Mouse (Mus musculus) kidney, embryonic 15.5 days (tissue): ENCODE data around the gene Sergef. TPM values are rescaled to one million over a fixed set of nuclear protein-coding genes. Genes with fewer than 3 reads are reported as not detected.
"Not testable (repeated sequence)": the region's sequence is repeated elsewhere in the genome, so short reads cannot be mapped to it uniquely, and the experiment has no call there.

Experiments used
- ATAC-seq: fragments of 200-750 bp; cut with Nextera tagmentation; replicated peaks from 2 replicates; pipeline ENCODE4 v1.8.0; 2017; ENCODE audit warnings: moderate TSS enrichment; ENCODE audit not compliant: low FRiP score
- H3K27ac ChIP-seq: fragments of 300-500 bp; sonication (generic); 2 replicates; pipeline ENCODE4 v1.5.1; 2015; ENCODE audit warnings: mild to moderate bottlenecking, inconsistent platforms
- H3K27me3 ChIP-seq: fragments of 300-500 bp; sonication (generic); 2 replicates; pipeline ENCODE4 v1.6.1; 2015; ENCODE audit warnings: inconsistent platforms
- H3K36me3 ChIP-seq: fragments of 300-500 bp; sonication (generic); 2 replicates; pipeline ENCODE4 v1.6.1; 2015; ENCODE audit warnings: inconsistent platforms
- H3K4me1 ChIP-seq: fragments of 300-500 bp; sonication (generic); 2 replicates; pipeline ENCODE4 v1.6.1; 2015; ENCODE audit warnings: inconsistent platforms
- H3K4me2 ChIP-seq: fragments of 300-500 bp; sonication (generic); 2 replicates; pipeline ENCODE4 v1.6.1; 2015; ENCODE audit warnings: moderate library complexity, mild to moderate bottlenecking, inconsistent platforms
- H3K4me3 ChIP-seq: fragments of 300-500 bp; sonication (generic); replicated peaks from 2 replicates; pipeline ENCODE4 v1.5.1; 2015; ENCODE audit warnings: mild to moderate bottlenecking, inconsistent platforms
- H3K9ac ChIP-seq: fragments of 300-500 bp; sonication (generic); 2 replicates; pipeline ENCODE4 v1.6.1; 2015; ENCODE audit warnings: mild to moderate bottlenecking, inconsistent platforms
- H3K9me3 ChIP-seq: fragments of 300-500 bp; sonication (generic); replicated peaks from 2 replicates; pipeline ENCODE4 v1.6.1; 2016; ENCODE audit warnings: inconsistent platforms
- WGBS: fragments of 180-500 bp; shearing (Covaris S2); methylation state at CpG from one replicate; pipeline ENCODE4 v1.1.7; 2015; ENCODE audit warnings: mixed read lengths; 5-methylcytosine and 5-hydroxymethylcytosine counted together
- polyA plus RNA-seq: library from polyadenylated mRNA; unstranded; fragments of >200 nt; fragmentation: Nextera tagmentation; extraction: Ambion mirVana; gene quantifications from 2 replicates; pipeline ENCODE4 v1.2.1, GENCODE M21; 2015

Sergef gene
- polyA plus RNA-seq, 1 experiment from 2014 or later: 13.9 TPM

- H3K4me2 ChIP-seq: no peak overlapping the region
- 90% methylated on average over 7 of the region's 7 CpGs for WGBS
- H3K4me3 ChIP-seq: no peak overlapping the region
- H3K27ac ChIP-seq: no peak overlapping the region
- H3K9me3 ChIP-seq: no peaks in the 10 kb centered on the region
- H3K4me1 ChIP-seq: no peaks in the 10 kb centered on the region
- ATAC-seq: no peak
- H3K36me3 ChIP-seq: no peaks in the 10 kb centered on the region
- H3K9ac ChIP-seq: no peak overlapping the region
- no peaks in the 10 kb centered on the region for H3K27me3 ChIP-seq
These were observed 48.1 kb downstream of the Sergef start for GRCm38 (mm10) chr7:46591546-46591945.

GRCm38 (mm10) chr7:46589181-46589580 lies 50.4 kb downstream of the Sergef start:
- Histone ChIP-seq H3K4me2 (no peak overlapping the region), H3K27ac (no peak overlapping the region), H3K9ac (no peak overlapping the region), H3K27me3 (no peaks in the 10 kb centered on the region), H3K9me3 (no peaks in the 10 kb centered on the region), H3K4me3 (no peak overlapping the region), H3K36me3 (no peaks in the 10 kb centered on the region), H3K4me1 (no peaks in the 10 kb centered on the region)
- ATAC-seq: no peak
- WGBS: 71% methylated on average over 12 of the region's 12 CpGs

DNA sequence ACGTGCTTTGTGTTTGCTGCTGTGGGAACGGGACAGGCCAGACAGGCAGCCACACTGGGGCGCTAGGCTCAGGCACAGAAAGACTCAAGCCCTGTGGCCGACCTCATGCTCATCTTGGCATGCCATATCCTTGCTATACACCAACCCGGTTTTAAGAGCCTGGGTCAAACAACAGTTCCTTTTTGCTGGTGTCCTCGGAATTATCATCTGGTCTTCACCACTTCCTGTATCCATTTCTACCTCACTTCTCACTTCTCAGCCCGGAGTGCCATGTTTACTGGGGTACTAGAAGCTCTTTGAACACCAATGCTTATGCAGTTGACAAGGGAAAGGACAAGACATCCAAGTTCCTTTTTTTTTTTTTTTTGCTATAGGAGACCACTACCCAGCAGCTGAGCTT lies 51.6 kb downstream of the Sergef start:
- H3K27me3 ChIP-seq: no peaks in the 10 kb centered on the region
- H3K27ac ChIP-seq: no peak overlapping the region
- ATAC-seq: no peak
- no peak overlapping the region for H3K4me3 ChIP-seq
- no peaks in the 10 kb centered on the region for H3K36me3 ChIP-seq
- H3K4me2 ChIP-seq: no peak overlapping the region
- H3K4me1 ChIP-seq: no peaks in the 10 kb centered on the region
- H3K9me3 ChIP-seq: no peaks in the 10 kb centered on the region
- WGBS: 87% methylated on average over 7 of the region's 7 CpGs
- no peak overlapping the region for H3K9ac ChIP-seq

- no peaks in the 10 kb centered on the region for H3K9me3 ChIP-seq
- H3K4me2 ChIP-seq: no peak overlapping the region
- H3K4me1 ChIP-seq: no peaks in the 10 kb centered on the region
- 62% methylated on average over 17 of the region's 17 CpGs for WGBS
- H3K27ac ChIP-seq: no peak overlapping the region
- no peaks in the 10 kb centered on the region for H3K27me3 ChIP-seq
- H3K9ac ChIP-seq: no peak overlapping the region
- H3K4me3 ChIP-seq: no peak overlapping the region
- no peak for ATAC-seq
- H3K36me3 ChIP-seq: no peaks in the 10 kb centered on the region
These were observed 52.1 kb downstream of the Sergef start for GRCm38 (mm10) chr7:46587466-46587865.

- no peak for ATAC-seq
- WGBS: 89% methylated on average over 10 of the region's 10 CpGs
- no peak overlapping the region for H3K4me2 ChIP-seq
These were observed 52.9 kb downstream of the Sergef start for GRCm38 (mm10) chr7:46586621-46587216.

DNA sequence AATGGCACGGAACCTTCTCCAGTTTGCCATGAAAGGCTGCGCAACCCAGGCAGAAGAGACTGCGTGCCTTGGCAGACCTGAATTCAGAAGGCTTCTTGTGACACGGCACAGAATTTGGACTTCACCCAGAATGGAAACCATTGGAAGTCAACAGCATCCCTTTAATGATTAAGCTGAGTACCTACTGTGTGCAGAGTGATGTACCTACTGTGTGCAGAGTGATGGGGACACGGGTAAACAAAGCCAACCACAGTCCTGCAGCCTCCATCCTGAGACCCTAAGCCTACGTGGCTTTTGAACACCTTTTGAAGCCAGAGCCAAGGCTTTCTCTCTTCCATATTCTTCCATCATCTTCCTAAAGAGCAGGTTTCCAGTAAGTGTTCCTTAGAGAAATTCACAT lies 56.9 kb downstream of the Sergef start:
- 98% methylated on average over 6 of the region's 6 CpGs for WGBS
- no peaks in the 10 kb centered on the region for H3K4me1 ChIP-seq
- no peaks in the 10 kb centered on the region for H3K27me3 ChIP-seq
- no peak overlapping the region for H3K9ac ChIP-seq
- H3K36me3 ChIP-seq: no peaks in the 10 kb centered on the region
- H3K9me3 ChIP-seq: no peaks in the 10 kb centered on the region
- ATAC-seq: no peak
- no peak overlapping the region for H3K27ac ChIP-seq
- H3K4me2 ChIP-seq: no peak overlapping the region
- H3K4me3 ChIP-seq: no peak overlapping the region

More at GRCm38 (mm10) chr7:46586621-46587216, 52.9 kb downstream of the Sergef start:
- Histone ChIP-seq H3K27me3 (no peaks in the 10 kb centered on the region), H3K27ac (no peak overlapping the region), H3K4me3 (no peak overlapping the region), H3K9me3 (no peaks in the 10 kb centered on the region), H3K4me1 (no peaks in the 10 kb centered on the region), H3K9ac (no peak overlapping the region), H3K36me3 (no peaks in the 10 kb centered on the region)

- H3K9ac ChIP-seq: no peak overlapping the region
These were observed 58.2 kb downstream of the Sergef start for GRCm38 (mm10) chr7:46581358-46581930.

GRCm38 (mm10) chr7:46578091-46578490 lies 61.5 kb downstream of the Sergef start:
- H3K4me3 ChIP-seq: no peak overlapping the region
- H3K36me3 ChIP-seq: no peaks in the 10 kb centered on the region
- no peaks in the 10 kb centered on the region for H3K27me3 ChIP-seq
- no peaks in the 10 kb centered on the region for H3K4me1 ChIP-seq
- H3K9me3 ChIP-seq: no peaks in the 10 kb centered on the region
- H3K4me2 ChIP-seq: no peak overlapping the region
- no peak overlapping the region for H3K27ac ChIP-seq
- no peak for ATAC-seq
- no peak overlapping the region for H3K9ac ChIP-seq
- 84% methylated on average over 5 of the region's 5 CpGs for WGBS

More at GRCm38 (mm10) chr7:46581358-46581930, 58.2 kb downstream of the Sergef start:
- no peak for ATAC-seq
- Histone ChIP-seq H3K27ac (no peak overlapping the region), H3K36me3 (no peaks in the 10 kb centered on the region), H3K27me3 (no peaks in the 10 kb centered on the region), H3K4me3 (no peak overlapping the region), H3K4me2 (no peak overlapping the region), H3K9me3 (no peaks in the 10 kb centered on the region), H3K4me1 (no peaks in the 10 kb centered on the region)
- 73% methylated on average over 8 of the region's 8 CpGs for WGBS

GRCm38 (mm10) chr7:46575897-46576296 lies 63.7 kb downstream of the Sergef start:
- WGBS: 69% methylated on average over 2 of the region's 2 CpGs
- no peak overlapping the region for H3K27ac ChIP-seq
- H3K9ac ChIP-seq: no peak overlapping the region
- no peak overlapping the region for H3K4me2 ChIP-seq
- no peak overlapping the region for H3K4me3 ChIP-seq
- no peaks in the 10 kb centered on the region for H3K4me1 ChIP-seq
- ATAC-seq: no peak
- no peaks in the 10 kb centered on the region for H3K9me3 ChIP-seq
- H3K36me3 ChIP-seq: no peaks in the 10 kb centered on the region
- H3K27me3 ChIP-seq: no peaks in the 10 kb centered on the region

DNA sequence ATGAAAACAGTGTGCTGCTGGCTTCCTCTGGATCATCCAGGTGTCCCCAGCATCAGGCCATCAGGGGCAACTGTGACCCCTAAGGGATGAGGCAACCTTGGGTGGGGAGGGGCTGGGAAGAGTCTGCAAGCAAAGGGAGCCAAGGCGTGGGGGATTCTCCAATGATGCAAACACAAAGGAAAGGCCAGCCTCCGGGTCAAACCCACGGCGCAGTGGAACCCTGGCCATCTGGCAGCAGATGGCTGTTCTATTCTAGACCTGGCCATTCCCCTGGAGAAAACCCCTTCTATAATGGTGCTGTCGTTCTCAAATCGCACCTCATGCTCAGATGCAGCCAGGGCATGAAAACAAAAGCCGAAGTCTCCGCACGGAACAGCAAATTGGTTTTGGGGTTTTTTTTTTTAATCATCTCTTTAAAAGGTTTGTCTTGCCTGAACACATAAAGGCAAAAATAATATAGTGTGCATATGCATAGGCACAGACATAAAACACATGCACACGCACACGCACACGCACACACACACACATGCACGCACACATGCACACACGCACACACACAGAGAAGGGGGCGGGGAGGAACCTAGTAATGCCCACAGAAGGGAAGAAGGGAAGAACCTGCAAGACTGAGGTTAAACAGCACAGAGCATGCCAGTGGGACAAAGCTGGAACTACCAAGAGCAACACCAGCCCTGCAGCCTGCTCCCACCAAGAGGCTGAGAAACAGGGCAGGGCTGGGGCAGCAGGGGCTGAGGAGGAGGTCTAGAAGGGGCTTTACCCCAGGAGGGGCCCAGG lies 66.6 kb downstream of the Sergef start:
- H3K4me1 ChIP-seq: no peaks in the 10 kb centered on the region
- H3K9me3 ChIP-seq: no peaks in the 10 kb centered on the region
- WGBS: 69% methylated on average over 15 of the region's 15 CpGs

GRCm38 (mm10) chr7:46569509-46569908 lies 70.1 kb downstream of the Sergef start:
- H3K4me1 ChIP-seq, H3K36me3 ChIP-seq, H3K27me3 ChIP-seq, ATAC-seq, H3K27ac ChIP-seq, H3K4me3 ChIP-seq, H3K4me2 ChIP-seq, H3K9me3 ChIP-seq, H3K9ac ChIP-seq: not testable (repeated sequence)
- 81% methylated on average over 9 of the region's 9 CpGs for WGBS

More for the DNA sequence above, 66.6 kb downstream of the Sergef start:
- Histone ChIP-seq H3K36me3 (no peaks in the 10 kb centered on the region), H3K4me3 (no peak overlapping the region), H3K27ac (no peak overlapping the region), H3K9ac (no peak overlapping the region), H3K4me2 (no peak overlapping the region), H3K27me3 (no peaks in the 10 kb centered on the region)
- ATAC-seq: no peak

DNA sequence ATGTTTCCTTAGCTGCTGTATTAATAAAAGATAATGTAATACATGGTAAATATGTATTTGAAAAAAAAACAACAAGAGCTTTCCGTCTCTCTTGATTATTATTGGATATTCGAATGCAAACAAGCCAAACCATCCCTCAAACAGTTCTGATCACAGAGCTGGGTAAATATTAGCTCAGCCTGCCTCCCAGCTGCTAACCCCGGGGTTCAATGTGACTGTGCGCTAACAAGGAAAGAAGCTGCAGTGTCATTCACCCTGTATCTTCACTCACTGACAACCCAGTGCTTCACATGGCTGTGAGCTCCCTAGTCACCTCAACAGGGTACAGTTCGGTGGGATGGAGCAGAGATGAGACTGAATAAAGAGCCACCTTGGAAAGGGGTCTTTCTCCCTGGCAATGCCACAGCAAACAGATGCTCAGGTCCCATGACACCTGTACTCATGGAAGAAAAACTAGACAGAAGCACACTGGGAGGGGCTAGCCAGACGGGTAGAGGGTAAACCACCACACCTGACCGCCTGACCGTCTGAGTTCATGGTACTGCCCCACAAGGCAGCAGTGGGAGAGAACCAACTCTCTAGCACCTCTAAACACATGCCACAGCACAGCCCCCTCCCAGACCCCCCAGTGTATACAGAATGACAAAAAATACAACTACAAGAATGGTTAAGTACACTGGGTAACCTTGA lies 73.1 kb downstream of the Sergef start:
- no peak overlapping the region for H3K4me2 ChIP-seq
- 87% methylated on average over 8 of the region's 8 CpGs for WGBS
- no peak for ATAC-seq

More for the DNA sequence above, 73.1 kb downstream of the Sergef start:
- Histone ChIP-seq H3K27ac (no peak overlapping the region), H3K4me3 (no peak overlapping the region), H3K36me3 (peaks cover 3% of the 10 kb centered on the region; the same call in 1 of the 2 replicates), H3K4me1 (no peaks in the 10 kb centered on the region), H3K9ac (no peak overlapping the region), H3K9me3 (no peaks in the 10 kb centered on the region), H3K27me3 (no peaks in the 10 kb centered on the region)
